Mouse (Mus musculus) stomach, postnatal 0 days (tissue): ENCODE data around the gene Slc34a2.

Source experiments
- CTCF ChIP-seq: IDR thresholded peaks from 2 replicates; pipeline ENCODE4 v1.5.1; 2016; ENCODE audit warnings: antibody characterized with exemption, low read depth, mild to moderate bottlenecking, moderate library complexity
- EP300 ChIP-seq: optimal IDR thresholded peaks from 2 replicates; pipeline ENCODE3; 2016; ENCODE audit warnings: antibody characterized with exemption

DNA sequence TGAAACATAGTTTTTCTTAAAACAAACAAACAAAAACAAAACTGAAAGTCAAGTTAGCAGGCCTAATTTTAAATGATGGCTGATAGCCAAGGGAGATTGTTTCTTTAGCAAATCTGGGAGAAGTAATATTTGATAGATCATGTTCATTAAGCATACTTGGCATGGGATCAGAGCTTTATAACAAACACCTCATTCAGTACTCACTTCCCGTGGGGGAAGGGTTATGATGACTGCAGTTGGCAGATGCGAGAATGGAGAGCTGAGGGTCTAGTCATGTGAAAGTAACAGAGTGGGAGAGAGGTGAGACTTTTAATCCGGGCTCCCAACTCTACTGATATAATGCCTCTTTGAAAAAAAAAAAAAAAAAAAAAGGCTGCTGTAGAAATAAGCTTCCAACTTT, 81.8 kb downstream of the Slc34a2 start:
- no peak for TF ChIP-seq CTCF
- no peak for TF ChIP-seq EP300
